Mouse (Mus musculus) CH12.LX (cell line): ENCODE data around the gene Dgkg. TPM values are rescaled to one million over a fixed set of nuclear protein-coding genes. Genes with fewer than 3 reads are reported as not detected.

Experiments used
- DNase-seq: peaks from one replicate; pipeline ENCODE4 v3.0.0-alpha.2; 2013; ENCODE audit errors: extremely low read depth
- H3K27ac ChIP-seq: 2 replicates; pipeline ENCODE4 v1.5.1; 2012; ENCODE audit warnings: low read depth, mild to moderate bottlenecking, control low read depth, moderate library complexity; ENCODE audit not compliant: insufficient read depth
- H3K27me3 ChIP-seq: replicated peaks from 2 replicates; pipeline ENCODE3; 2012; ENCODE audit warnings: inconsistent platforms
- H3K36me3 ChIP-seq, 2 experiments: replicated peaks in 1 of 2; 2 replicates each; pipeline versions ENCODE3 to v1.6.1; 2012; ENCODE audit warnings: inconsistent platforms in 1 of 2, low read length in 1 of 2, mild to moderate bottlenecking in 1 of 2, mixed read lengths in 1 of 2, moderate library complexity in 1 of 2; ENCODE audit not compliant: control insufficient read depth in 1 of 2, insufficient read depth in 1 of 2
- H3K4me1 ChIP-seq, 2 experiments: 2 replicates each; pipeline ENCODE4 v1.6.1; 2012; ENCODE audit warnings: inconsistent platforms in 1 of 2, moderate library complexity in 1 of 2; ENCODE audit not compliant: insufficient read depth in 2 of 2, control insufficient read depth in 1 of 2
- H3K4me2 ChIP-seq: 2 replicates; pipeline ENCODE4 v1.6.1; 2012; ENCODE audit warnings: low read depth, mild to moderate bottlenecking, control low read depth; ENCODE audit not compliant: poor library complexity, insufficient read depth, severe bottlenecking
- H3K4me3 ChIP-seq, 3 experiments: fragments of 150-350 bp in 1 of 3; sonication (generic) in 1 of 3; replicated peaks in 1 of 3; 2 replicates each; pipeline versions ENCODE3 to v1.5.1; 2011 to 2012; ENCODE audit warnings: low read depth in 2 of 3, low read length in 2 of 3, mild to moderate bottlenecking in 2 of 3, moderate library complexity in 2 of 3, control low read depth in 1 of 3, improper control_type of control experiment in 1 of 3, inconsistent platforms in 1 of 3, mixed read lengths in 1 of 3; ENCODE audit not compliant: poor library complexity in 1 of 3
- H3K79me2 ChIP-seq: replicated peaks from 2 replicates; pipeline ENCODE4 v1.6.1; 2012; ENCODE audit warnings: mild to moderate bottlenecking, moderate library complexity; ENCODE audit not compliant: control insufficient read depth, poor library complexity, insufficient read depth, severe bottlenecking; ENCODE audit errors: extremely low read depth
- H3K9ac ChIP-seq: 2 replicates; pipeline ENCODE4 v1.6.1; 2012; ENCODE audit warnings: low read depth, mild to moderate bottlenecking, control low read depth, moderate library complexity; ENCODE audit not compliant: insufficient read depth
- H3K9me3 ChIP-seq: replicated peaks from 2 replicates; pipeline ENCODE3; 2012; ENCODE audit warnings: low read length, inconsistent platforms, mixed read lengths
- BHLHE40 ChIP-seq: IDR thresholded peaks from 2 replicates; pipeline ENCODE4 v1.6.1; 2011; ENCODE audit warnings: mild to moderate bottlenecking, low read depth, low read length, improper control_type of control experiment
- CHD1 ChIP-seq: IDR thresholded peaks from 2 replicates; pipeline ENCODE4 v1.6.1; 2012; ENCODE audit warnings: low read depth, low read length, improper control_type of control experiment, inconsistent platforms
- CHD2 ChIP-seq: IDR thresholded peaks from 2 replicates; pipeline ENCODE4 v1.6.1; 2011; ENCODE audit warnings: low read length, improper control_type of control experiment
- EP300 ChIP-seq: IDR thresholded peaks from 2 replicates; pipeline ENCODE4 v1.6.1; 2011; ENCODE audit warnings: low read length, improper control_type of control experiment
- ETS1 ChIP-seq: conservative IDR thresholded peaks from 2 replicates; pipeline ENCODE4 v1.6.1; 2012; ENCODE audit warnings: low read depth, mild to moderate bottlenecking, inconsistent platforms, low read length, improper control_type of control experiment, moderate library complexity
- HCFC1 ChIP-seq: IDR thresholded peaks from 2 replicates; pipeline ENCODE4 v1.6.1; 2012; ENCODE audit warnings: low read depth, mild to moderate bottlenecking, inconsistent platforms, low read length, improper control_type of control experiment
- IRF4 ChIP-seq: IDR thresholded peaks from 2 replicates; pipeline ENCODE4 v1.6.1; 2014; ENCODE audit warnings: low read depth, mild to moderate bottlenecking, inconsistent platforms, low read length, improper control_type of control experiment
- JUN ChIP-seq: IDR thresholded peaks from 2 replicates; pipeline ENCODE4 v1.6.1; 2011; ENCODE audit warnings: low read depth, mild to moderate bottlenecking, low read length, improper control_type of control experiment, moderate library complexity; ENCODE audit not compliant: insufficient read depth
- JUND ChIP-seq: conservative IDR thresholded peaks from 2 replicates; pipeline ENCODE4 v1.6.1; 2011; ENCODE audit warnings: low read depth, low read length, improper control_type of control experiment
- MAZ ChIP-seq: IDR thresholded peaks from 2 replicates; pipeline ENCODE4 v1.6.1; 2012; ENCODE audit warnings: low read depth, mild to moderate bottlenecking, inconsistent platforms, low read length, improper control_type of control experiment, moderate library complexity
- MXI1 ChIP-seq: IDR thresholded peaks from 2 replicates; pipeline ENCODE4 v1.6.1; 2011; ENCODE audit warnings: mild to moderate bottlenecking, low read depth, low read length, improper control_type of control experiment
- MYC ChIP-seq: IDR thresholded peaks from 2 replicates; pipeline ENCODE4 v1.6.1; 2011; ENCODE audit warnings: low read depth, mild to moderate bottlenecking, improper control_type of control experiment, low read length
- NRF1 ChIP-seq: IDR thresholded peaks from 2 replicates; pipeline ENCODE4 v1.6.1; 2014; ENCODE audit warnings: low read depth, mild to moderate bottlenecking, inconsistent platforms, low read length, improper control_type of control experiment, moderate library complexity
- PAX5 ChIP-seq: IDR thresholded peaks from 2 replicates; pipeline ENCODE4 v1.6.1; 2012; ENCODE audit warnings: low read length, inconsistent platforms, mixed read lengths
- POLR2A ChIP-seq: IDR thresholded peaks from 2 replicates; pipeline ENCODE4 v1.6.1; 2011; ENCODE audit warnings: low read depth, mild to moderate bottlenecking, improper control_type of control experiment, low read length
- POLR2AphosphoS2 ChIP-seq: IDR thresholded peaks from 2 replicates; pipeline ENCODE4 v1.6.1; 2011; ENCODE audit warnings: low read depth, low read length, improper control_type of control experiment
- RCOR1 ChIP-seq: conservative IDR thresholded peaks from 2 replicates; pipeline ENCODE4 v1.6.1; 2012; ENCODE audit warnings: low read depth, mild to moderate bottlenecking, inconsistent platforms, low read length, improper control_type of control experiment
- SIN3A ChIP-seq: IDR thresholded peaks from 2 replicates; pipeline ENCODE4 v1.6.1; 2012; ENCODE audit warnings: low read length, improper control_type of control experiment, inconsistent platforms
- SMC3 ChIP-seq: IDR thresholded peaks from 2 replicates; pipeline ENCODE4 v1.6.1; 2011; ENCODE audit warnings: low read depth, low read length, improper control_type of control experiment
- UBTF ChIP-seq: IDR thresholded peaks from 2 replicates; pipeline ENCODE4 v1.6.1; 2012; ENCODE audit warnings: low read depth, mild to moderate bottlenecking, inconsistent platforms, low read length, improper control_type of control experiment, moderate library complexity
- USF1 ChIP-seq: IDR thresholded peaks from 2 replicates; pipeline ENCODE4 v1.6.1; 2014; ENCODE audit warnings: low read depth, mild to moderate bottlenecking, inconsistent platforms, low read length, improper control_type of control experiment
- ZMIZ1 ChIP-seq: IDR thresholded peaks from 2 replicates; pipeline ENCODE4 v1.6.1; 2012; ENCODE audit warnings: low read depth, mild to moderate bottlenecking, inconsistent platforms, low read length, improper control_type of control experiment
- ZNF384 ChIP-seq: IDR thresholded peaks from 2 replicates; pipeline ENCODE4 v1.6.1; 2012; ENCODE audit warnings: low read depth, low read length, improper control_type of control experiment, inconsistent platforms
- dilution Hi-C: fragments of 300-500 bp; cut with MboI; formaldehyde crosslinking; loops from 2 replicates; pipeline ENCODE4 v1.14.3; 2020; ENCODE audit warnings: low sequenced_read_pairs; ENCODE audit not compliant: extremely low pct_unique_long_range_greater_than_20kb, extremely low pct_ligation_motif_present
- in situ Hi-C: fragments of 300-500 bp; cut with MboI; formaldehyde crosslinking; loops from 3 replicates; pipeline ENCODE4 v1.14.3; 2019; ENCODE audit warnings: low sequenced_read_pairs, low pct_ligation_motif_present, low pct_unique_long_range_greater_than_20kb, mixed read lengths
- polyA plus RNA-seq: library from polyadenylated mRNA; unstranded; fragments of >175 nt; gene quantifications from 2 replicates; pipeline ENCODE4 v1.2.1, GENCODE M21; 2012; ENCODE audit warnings: low read depth; ENCODE audit not compliant: insufficient read length
- total RNA-seq, 2 experiments: library from RNA; depleted of rRNA; stranded (reverse); fragments of 300-350 nt in 1 of 2; fragments of >200 nt in 1 of 2; gene quantifications; 2 replicates each; pipeline ENCODE4 v1.2.3; 2012 to 2014

Gene Dgkg
- total and polyA plus RNA-seq, 3 experiments: 2.0 to 9.2 (median 3.0) TPM

GRCm38 (mm10) chr16:22527499-22527939 lies 129.5 kb downstream of the Dgkg start:
- peaks cover 2 to 9% of the 10 kb centered on the region in 2 experiments; a peak in 2 of 4 replicates for H3K4me1 ChIP-seq
- dilution Hi-C loops (no loop called here), in situ Hi-C loops (no loop called here)
- H3K9me3 ChIP-seq: no peaks in the 10 kb centered on the region
- TF ChIP-seq JUN (no peak), RCOR1 (no peak), POLR2A (no peak), BHLHE40 (no peak), MAZ (no peak), EP300 (no peak), PAX5 (no peak), JUND (no peak), ZNF384 (no peak), HCFC1 (no peak), SIN3A (no peak), CHD2 (no peak), POLR2AphosphoS2 (no peak), USF1 (no peak), ZMIZ1 (no peak)
- no peak overlapping the region for H3K9ac ChIP-seq
- H3K4me3 ChIP-seq: no peak overlapping the region
- no peak overlapping the region for H3K4me2 ChIP-seq
- no peaks in the 10 kb centered on the region for H3K27me3 ChIP-seq
- no peak overlapping the region for H3K27ac ChIP-seq
- no peaks in the 10 kb centered on the region for H3K79me2 ChIP-seq
- H3K36me3 ChIP-seq: no peaks in the 10 kb centered on the region
- no peak for DNase-seq

GRCm38 (mm10) chr16:22526386-22526785 lies 130.6 kb downstream of the Dgkg start:
- dilution Hi-C loops (no loop called here), in situ Hi-C loops (no loop called here)
- H3K27ac ChIP-seq: no peak overlapping the region
- H3K36me3 ChIP-seq: no peaks in the 10 kb centered on the region
- H3K9ac ChIP-seq: no peak overlapping the region
- no peaks in the 10 kb centered on the region for H3K27me3 ChIP-seq
- H3K4me3 ChIP-seq: no peak overlapping the region
- no peaks in the 10 kb centered on the region for H3K79me2 ChIP-seq
- peaks cover 2 to 7% of the 10 kb centered on the region in 2 experiments; a peak in 2 of 4 replicates for H3K4me1 ChIP-seq
- DNase-seq: no peak
- TF ChIP-seq IRF4 (no peak), MXI1 (no peak), JUND (no peak), SMC3 (no peak), ETS1 (no peak), CHD1 (no peak), ZNF384 (no peak), BHLHE40 (no peak), UBTF (no peak), MYC (no peak), NRF1 (no peak)
- H3K9me3 ChIP-seq: no peaks in the 10 kb centered on the region
- H3K4me2 ChIP-seq: no peak overlapping the region
